Mouse (Mus musculus): Measurements from ENCODE around the gene Rpl18a. TPM values are rescaled to one million over a fixed set of nuclear protein-coding genes. Genes with fewer than 3 reads are reported as not detected.

The Rpl18a gene
- polyA plus RNA-seq, 1 experiment from 2014 or later: 2,572 TPM

DNA sequence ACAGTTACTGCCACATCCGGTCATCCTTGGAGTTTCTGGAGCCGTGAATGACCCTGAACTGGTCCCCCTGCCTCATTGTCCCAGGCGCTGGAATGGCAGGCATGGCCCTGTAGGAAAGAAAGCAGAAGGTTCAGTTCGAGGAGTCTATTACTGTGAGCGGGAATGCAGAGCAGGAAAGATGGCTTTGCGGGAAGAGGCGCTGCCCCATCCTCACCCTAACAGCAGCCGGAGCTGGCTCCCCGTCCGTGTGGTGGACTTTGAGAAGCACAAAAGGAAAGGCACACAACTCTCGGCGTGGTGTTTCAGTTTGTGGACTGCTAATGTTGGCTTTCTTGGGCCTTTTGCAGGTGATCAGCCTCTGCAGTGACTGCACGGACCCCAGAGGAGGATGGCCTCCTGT, 22.8 kb downstream of the Rpl18a start:
- no peak for ATAC-seq (ENCODE audit: low read depth)
- Histone ChIP-seq H3K27me3 (no peaks in the 10 kb centered on the region), H3K4me2 (no peak overlapping the region), H3K36me3 (no peaks in the 10 kb centered on the region), H3K4me1 (replicated peaks) (peaks cover 22% of the 10 kb centered on the region), H3K27ac (replicated peaks) (peak overlapping the region; percentile 90; the same call in 1 of the 2 replicates), H3K9me3 (no peaks in the 10 kb centered on the region), H3K9ac (0 out of 2 replicates have a peak overlapping the region, but pooled peaks have one; percentile 31), H3K4me3 (no peak overlapping the region)
- 92% methylated on average over 13 of the region's 13 CpGs for WGBS

DNA sequence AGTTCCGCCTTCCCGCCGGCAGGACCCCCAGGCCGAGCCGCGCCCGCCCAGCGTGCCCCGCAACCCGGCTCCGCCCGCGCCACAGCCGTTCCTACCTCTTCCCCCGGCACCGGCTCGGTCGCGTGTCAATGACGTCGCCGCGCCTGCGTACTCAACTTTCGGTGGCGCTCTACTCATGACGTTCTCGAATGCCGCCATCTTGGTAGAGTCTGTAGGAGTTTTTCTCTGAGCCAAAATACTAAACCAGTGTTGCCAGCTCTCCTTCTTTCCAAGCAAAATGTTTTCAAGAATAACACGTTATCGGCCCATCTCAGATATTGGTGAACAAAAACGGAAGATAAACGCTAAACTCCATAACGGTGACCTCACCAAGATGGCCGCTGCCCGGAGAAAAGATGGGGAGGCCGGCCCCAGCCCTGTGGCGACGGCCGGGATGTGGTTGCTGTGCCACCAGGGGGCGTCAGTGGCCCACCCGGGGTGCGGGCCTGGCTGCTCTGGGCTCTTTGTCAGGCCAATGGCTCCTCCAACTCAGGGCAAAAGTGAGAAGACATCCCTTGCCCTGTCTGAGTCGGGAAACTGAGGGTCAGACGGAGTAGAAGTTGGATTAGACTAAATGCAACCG, 23.7 kb downstream of the Rpl18a start, which contains the start of gene Ccdc124:
Ccdc124 (minus strand) TSS at position 572 of the 622 bp plus-strand sequence.
- peak within 1 kb of the TSS; percentile 90 for H3K27ac ChIP-seq (replicated peaks)
- peak; percentile 88 for ATAC-seq (ENCODE audit: low read depth)
- no peaks in the 10 kb centered on the region for H3K36me3 ChIP-seq
- H3K9ac ChIP-seq: peak within 1 kb of the TSS; percentile 82
- H3K9me3 ChIP-seq: no peaks in the 10 kb centered on the region
- H3K4me3 ChIP-seq: peak within 1 kb of the TSS; percentile 81
- under 1% methylated on average over 46 of the region's 46 CpGs for WGBS
- H3K4me1 ChIP-seq (replicated peaks): peaks cover 31% of the 10 kb centered on the region
- no peaks in the 10 kb centered on the region for H3K27me3 ChIP-seq
- peak within 1 kb of the TSS; percentile 95 for H3K4me2 ChIP-seq

DNA sequence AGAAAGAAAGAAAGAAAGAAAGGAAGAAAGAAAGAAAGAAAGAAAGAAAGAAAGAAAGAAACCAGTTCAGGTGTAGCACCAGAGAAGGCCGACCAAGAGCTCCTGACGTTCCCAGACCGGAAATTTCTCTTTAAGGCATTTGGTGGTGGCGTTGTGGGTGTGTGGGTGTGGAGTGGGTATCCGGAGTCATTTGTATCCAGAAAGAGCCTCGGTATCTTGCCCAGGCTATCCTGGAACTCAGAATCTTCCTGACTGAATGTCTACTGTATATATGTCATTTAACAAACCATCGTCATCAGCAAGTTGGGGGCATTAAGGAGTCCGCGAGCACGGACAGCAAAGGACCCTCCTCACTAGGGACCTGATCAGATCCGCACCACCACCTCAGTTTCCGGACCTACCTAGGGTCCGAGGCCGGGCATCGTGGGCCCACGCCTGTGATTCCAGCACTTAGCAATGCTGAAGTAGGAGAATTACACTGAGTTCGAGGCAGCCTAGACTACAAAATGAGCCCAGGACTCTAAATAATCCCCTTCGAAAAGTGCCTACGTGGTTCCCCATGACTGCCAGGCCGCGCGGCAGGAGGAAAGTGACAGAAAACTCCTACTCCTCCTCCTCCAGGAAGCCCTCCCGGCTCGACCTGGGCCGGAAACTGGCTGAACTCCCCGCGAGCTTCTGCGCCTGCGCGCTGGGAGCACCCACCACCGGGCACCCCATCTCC, 24.4 kb downstream of the Rpl18a start:
- 8% methylated on average over 31 of the region's 31 CpGs for WGBS

DNA sequence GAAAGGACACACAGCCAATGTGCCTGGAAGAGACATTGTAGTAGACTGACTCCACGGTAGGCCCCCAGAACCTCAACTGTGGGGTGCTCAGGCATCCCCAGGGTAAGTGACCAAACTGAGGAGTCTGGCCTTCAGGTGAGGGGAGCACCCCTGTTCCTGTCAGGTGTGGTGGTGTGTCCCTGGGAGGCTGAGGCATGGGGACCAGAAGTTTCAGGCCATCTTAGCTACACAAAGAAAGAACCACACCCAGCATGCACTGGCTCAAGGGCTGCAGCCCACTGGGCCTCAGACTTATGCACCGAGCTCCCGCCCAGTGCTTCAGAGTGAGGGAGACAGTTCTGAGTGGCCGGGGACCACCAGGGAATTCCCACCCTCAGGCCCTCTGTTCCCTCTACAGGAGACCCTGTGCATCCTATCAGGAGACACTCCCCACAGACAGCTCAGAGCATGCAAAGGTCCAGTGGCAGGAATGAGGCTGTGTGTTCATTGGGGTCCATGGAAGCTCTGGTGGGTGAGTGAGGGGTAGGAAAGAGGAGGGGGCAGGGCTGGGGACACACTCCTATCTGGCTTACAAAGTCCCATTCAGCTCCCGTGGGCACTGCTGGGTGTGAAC, 25.9 kb downstream of the Rpl18a start:
- Histone ChIP-seq H3K36me3 (peaks cover 8% of the 10 kb centered on the region), H3K4me1 (replicated peaks) (peaks cover 46% of the 10 kb centered on the region), H3K4me2 (no peak overlapping the region), H3K9ac (no peak overlapping the region), H3K27me3 (no peaks in the 10 kb centered on the region), H3K9me3 (no peaks in the 10 kb centered on the region), H3K4me3 (no peak overlapping the region), H3K27ac (replicated peaks) (no peak overlapping the region)
- no peak for ATAC-seq (ENCODE audit: low read depth)
- WGBS: 89% methylated on average over 5 of the region's 5 CpGs

More for the DNA sequence above, 24.4 kb downstream of the Rpl18a start:
- peak overlapping the region; percentile 81 for H3K4me3 ChIP-seq
- H3K9me3 ChIP-seq: no peaks in the 10 kb centered on the region
- no peaks in the 10 kb centered on the region for H3K27me3 ChIP-seq
- peaks cover 38% of the 10 kb centered on the region for H3K4me1 ChIP-seq (replicated peaks)
- peak overlapping the region; percentile 90 for H3K27ac ChIP-seq (replicated peaks)
- H3K36me3 ChIP-seq: peaks cover 5% of the 10 kb centered on the region
- H3K4me2 ChIP-seq: peak overlapping the region; percentile 95
- ATAC-seq (ENCODE audit: low read depth): no peak
- peak overlapping the region; percentile 82 for H3K9ac ChIP-seq

DNA sequence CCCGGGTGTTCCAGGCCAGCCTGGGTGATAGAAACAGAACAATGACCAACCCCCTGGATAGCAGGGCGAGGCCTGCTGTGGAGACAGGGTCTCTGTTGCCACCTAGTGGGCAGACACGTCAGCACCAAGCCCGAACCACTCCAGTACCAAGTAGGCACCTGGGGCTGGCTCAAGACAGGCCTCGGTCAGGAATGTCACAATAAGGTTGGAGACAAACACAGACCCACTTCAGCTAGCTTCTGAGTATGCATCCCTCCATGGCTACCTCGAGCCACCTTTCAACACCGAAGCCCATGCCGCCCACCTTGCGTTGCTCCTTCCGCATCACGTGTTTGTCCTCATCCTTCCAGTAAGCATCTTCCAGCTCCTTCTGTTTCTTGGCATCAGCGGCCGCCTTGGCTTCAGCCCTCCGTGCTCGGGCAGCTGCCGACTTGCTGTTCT, 27.6 kb downstream of the Rpl18a start:
- H3K4me1 ChIP-seq (replicated peaks): peaks cover 57% of the 10 kb centered on the region
- peak overlapping the region; percentile 43; the same call in 1 of the 2 replicates for H3K4me2 ChIP-seq
- 49% methylated on average over 16 of the region's 16 CpGs for WGBS
- H3K4me3 ChIP-seq: no peak overlapping the region
- H3K9ac ChIP-seq: peak overlapping the region; percentile 56
- H3K27ac ChIP-seq (replicated peaks): peak overlapping the region; percentile 85
- peaks cover 8% of the 10 kb centered on the region for H3K36me3 ChIP-seq
- no peaks in the 10 kb centered on the region for H3K9me3 ChIP-seq
- ATAC-seq (ENCODE audit: low read depth): no peak
- H3K27me3 ChIP-seq: no peaks in the 10 kb centered on the region

DNA sequence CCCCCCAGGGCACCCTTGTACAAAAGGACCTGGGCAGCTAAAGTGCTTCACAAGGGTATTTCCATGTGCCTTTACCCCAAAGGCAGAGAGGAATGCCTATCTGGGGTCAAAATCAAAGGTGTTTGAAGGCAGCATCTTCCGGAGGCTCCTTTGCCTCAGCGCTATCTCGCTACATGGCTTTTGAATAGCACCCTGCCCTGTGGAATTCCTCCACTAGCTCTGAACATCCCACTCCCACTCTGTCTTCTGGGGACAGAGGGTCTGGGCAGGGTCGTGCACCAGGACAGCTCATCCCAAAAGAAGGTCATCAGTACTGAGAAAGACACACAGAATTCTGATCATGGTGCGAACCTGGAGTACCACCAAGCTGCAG, 28.0 kb downstream of the Rpl18a start:
- Histone ChIP-seq H3K36me3 (peaks cover 8% of the 10 kb centered on the region), H3K9me3 (no peaks in the 10 kb centered on the region), H3K4me2 (peak overlapping the region; percentile 43), H3K27ac (replicated peaks) (peak overlapping the region; percentile 85), H3K9ac (peak overlapping the region; percentile 56), H3K27me3 (no peaks in the 10 kb centered on the region), H3K4me1 (replicated peaks) (peaks cover 61% of the 10 kb centered on the region), H3K4me3 (no peak overlapping the region)
- WGBS: 36% methylated on average over 5 of the region's 5 CpGs
- ATAC-seq (ENCODE audit: low read depth): no peak

DNA sequence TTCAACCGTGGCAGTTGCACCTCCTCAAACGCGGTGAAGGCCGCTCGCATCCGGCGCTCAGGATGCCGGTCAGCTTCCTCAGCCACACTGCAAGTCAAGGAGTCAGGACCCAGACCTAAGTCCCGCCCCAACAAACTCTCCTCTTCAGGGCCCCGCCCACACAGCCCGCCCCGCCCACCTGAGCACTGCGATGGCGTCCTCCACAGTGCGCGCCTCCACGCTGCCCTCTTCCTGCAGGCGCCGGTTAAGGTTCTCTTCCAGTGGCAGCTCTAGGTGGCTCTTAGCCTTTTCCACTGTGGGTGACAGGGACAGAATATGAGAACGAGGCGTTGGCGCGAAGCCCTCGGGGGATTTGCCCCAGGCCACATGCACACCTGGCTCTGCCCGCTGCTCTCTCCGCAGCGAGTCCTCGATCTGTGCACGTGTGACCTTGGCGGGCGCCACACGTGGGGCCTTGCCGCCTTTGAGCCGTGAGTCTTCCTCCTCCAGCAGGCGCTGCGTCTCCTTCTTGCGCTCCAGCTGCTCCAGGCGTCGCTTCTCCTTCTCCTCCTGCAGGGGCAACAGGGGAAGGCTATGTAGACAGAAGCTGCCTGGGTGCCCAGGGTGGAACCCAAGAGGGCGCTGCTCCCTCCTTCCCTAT, 28.5 kb downstream of the Rpl18a start:
- Histone ChIP-seq H3K36me3 (peaks cover 8% of the 10 kb centered on the region), H3K27ac (replicated peaks) (peak overlapping the region; percentile 85), H3K4me3 (peak overlapping the region; percentile 9; the same call in 1 of the 2 replicates), H3K9ac (peak overlapping the region; percentile 56), H3K4me2 (peak overlapping the region; percentile 43), H3K27me3 (no peaks in the 10 kb centered on the region), H3K9me3 (no peaks in the 10 kb centered on the region), H3K4me1 (replicated peaks) (peaks cover 66% of the 10 kb centered on the region)
- 15% methylated on average over 40 of the region's 40 CpGs for WGBS
- no peak for ATAC-seq (ENCODE audit: low read depth)

DNA sequence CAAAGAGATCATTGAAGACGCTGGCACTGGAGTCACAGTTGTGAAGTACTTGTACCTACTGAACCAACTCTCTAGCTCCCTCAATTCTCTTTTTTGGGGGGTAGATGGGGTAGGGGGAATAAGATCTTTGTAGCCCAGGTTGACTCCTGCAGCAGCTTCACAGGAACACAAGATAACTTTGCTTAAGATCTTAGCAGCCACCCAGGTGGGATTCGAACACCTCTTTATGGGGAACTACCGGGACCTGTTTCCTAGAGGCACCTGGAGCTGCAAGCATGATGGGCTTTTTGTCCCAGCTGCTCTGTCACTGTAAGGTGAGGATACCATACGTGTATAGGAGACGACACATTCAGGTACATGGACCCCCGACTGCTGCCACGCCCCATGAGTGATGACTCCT, 30.6 kb downstream of the Rpl18a start:
- no peak for ATAC-seq (ENCODE audit: low read depth)
- no peaks in the 10 kb centered on the region for H3K9me3 ChIP-seq
- H3K27ac ChIP-seq (replicated peaks): peak overlapping the region; percentile 93
- H3K9ac ChIP-seq: 0 out of 2 replicates have a peak overlapping the region, but pooled peaks have one; percentile 8
- H3K27me3 ChIP-seq: peaks cover 14% of the 10 kb centered on the region; the same call in 1 of the 2 replicates
- H3K4me1 ChIP-seq (replicated peaks): peaks cover 75% of the 10 kb centered on the region
- H3K4me2 ChIP-seq: peak overlapping the region; percentile 96
- peak overlapping the region; percentile 58 for H3K4me3 ChIP-seq
- H3K36me3 ChIP-seq: peaks cover 8% of the 10 kb centered on the region
- WGBS: 81% methylated on average over 7 of the region's 7 CpGs

DNA sequence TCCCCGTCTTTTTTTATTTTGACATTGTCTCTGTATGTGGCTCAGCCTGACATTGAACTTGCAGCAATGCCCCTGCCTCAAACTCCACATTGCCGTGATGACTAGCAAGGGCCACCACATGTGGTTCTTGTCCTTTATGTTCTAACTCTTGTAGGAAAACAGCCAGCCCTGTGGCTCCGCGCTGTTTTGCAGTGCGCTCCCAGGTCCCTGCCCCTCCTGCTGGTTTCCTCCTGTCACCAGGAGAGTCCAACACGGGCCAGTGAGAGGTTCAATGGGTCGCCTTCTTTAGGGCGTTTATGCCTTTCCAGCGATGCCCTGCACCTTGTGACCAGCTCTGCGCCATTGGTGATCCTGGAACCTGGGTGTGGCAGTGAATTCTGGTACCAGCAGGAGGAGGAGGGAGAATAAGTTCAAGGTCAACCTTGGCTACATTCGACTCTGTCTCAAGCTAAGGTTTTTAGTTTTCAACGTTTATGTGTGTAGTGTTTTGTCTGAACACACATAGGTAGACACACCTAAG, 31.2 kb downstream of the Rpl18a start:
- 7% methylated on average over 12 of the region's 12 CpGs for WGBS
- peaks cover 17% of the 10 kb centered on the region; the same call in 1 of the 2 replicates for H3K27me3 ChIP-seq
- H3K9ac ChIP-seq: peak overlapping the region; percentile 61
- H3K4me2 ChIP-seq: peak overlapping the region; percentile 96
- no peaks in the 10 kb centered on the region for H3K9me3 ChIP-seq
- peak overlapping the region; percentile 58 for H3K4me3 ChIP-seq
- H3K4me1 ChIP-seq (replicated peaks): peaks cover 74% of the 10 kb centered on the region
- H3K27ac ChIP-seq (replicated peaks): peak overlapping the region; percentile 93
- peak; percentile 15 for ATAC-seq (ENCODE audit: low read depth)
- peaks cover 8% of the 10 kb centered on the region for H3K36me3 ChIP-seq

DNA sequence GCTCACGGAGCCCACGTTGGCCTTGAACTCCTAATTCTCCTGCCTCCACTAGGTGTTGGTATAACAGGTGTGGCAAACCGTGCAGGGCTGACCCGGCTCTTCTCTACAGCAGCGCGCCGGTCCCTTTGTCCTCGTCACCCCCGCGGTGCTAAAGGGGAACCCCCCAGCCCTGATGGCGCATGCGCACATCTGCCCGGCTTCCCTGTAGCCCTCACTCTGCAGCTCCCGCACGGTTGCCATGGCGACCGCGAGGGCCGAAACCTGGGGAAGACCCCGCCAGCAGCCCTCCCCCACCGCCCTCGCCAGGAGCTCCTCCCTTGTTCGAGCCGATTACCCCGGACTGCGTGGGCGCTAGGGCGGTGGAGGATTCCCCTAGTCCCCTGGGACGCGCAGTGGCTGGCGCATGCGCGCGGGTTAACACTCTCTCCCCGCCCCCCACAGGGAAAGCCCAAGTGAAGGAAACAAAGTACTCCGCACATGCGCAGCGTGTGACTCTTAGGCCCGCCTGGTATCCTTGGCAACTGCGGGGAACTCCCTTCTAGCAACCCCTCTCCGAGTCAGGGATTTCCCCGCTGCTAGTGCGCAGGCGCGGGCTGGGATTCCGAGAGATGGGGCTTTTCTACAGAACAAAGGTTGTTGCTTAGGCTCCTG, 31.7 kb downstream of the Rpl18a start:
- peak overlapping the region; percentile 96 for H3K4me2 ChIP-seq
- H3K27me3 ChIP-seq: peaks cover 17% of the 10 kb centered on the region; the same call in 1 of the 2 replicates
- peak; percentile 81 for ATAC-seq (ENCODE audit: low read depth)
- H3K4me1 ChIP-seq (replicated peaks): peaks cover 74% of the 10 kb centered on the region
- no peaks in the 10 kb centered on the region for H3K9me3 ChIP-seq
- H3K4me3 ChIP-seq: peak overlapping the region; percentile 58
- H3K27ac ChIP-seq (replicated peaks): peak overlapping the region; percentile 97
- under 1% methylated on average over 46 of the region's 46 CpGs for WGBS
- H3K9ac ChIP-seq: peak overlapping the region; percentile 80
- H3K36me3 ChIP-seq: peaks cover 8% of the 10 kb centered on the region

DNA sequence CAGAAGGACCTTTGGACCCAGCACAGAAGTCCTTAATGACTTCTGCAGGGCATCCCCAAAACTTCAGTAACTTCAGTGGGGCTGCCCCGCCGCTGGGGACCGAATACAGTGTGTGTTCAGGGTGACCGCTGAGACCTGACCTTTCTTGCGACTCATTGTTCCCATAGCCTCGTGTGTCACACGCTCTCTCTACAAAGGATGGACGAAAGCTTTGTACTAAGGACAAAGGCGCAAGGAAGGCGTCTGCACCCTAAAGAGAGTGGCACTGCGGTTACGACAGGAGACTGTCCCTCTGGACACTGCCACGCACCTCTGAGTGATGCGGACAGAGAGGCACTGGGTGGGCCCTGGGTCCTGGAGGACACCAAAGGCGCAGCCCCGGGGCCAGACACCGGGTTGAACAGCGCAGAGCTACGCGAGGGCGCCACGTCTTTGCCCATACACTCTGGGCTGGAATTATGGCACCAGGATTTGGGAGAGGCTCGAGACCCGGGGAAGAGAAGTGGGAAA, 32.4 kb downstream of the Rpl18a start:
- H3K9me3 ChIP-seq: no peaks in the 10 kb centered on the region
- peak overlapping the region; percentile 80 for H3K9ac ChIP-seq
- peak overlapping the region; percentile 97 for H3K27ac ChIP-seq (replicated peaks)
- H3K4me2 ChIP-seq: peak overlapping the region; percentile 96
- peaks cover 17% of the 10 kb centered on the region; the same call in 1 of the 2 replicates for H3K27me3 ChIP-seq
- H3K4me1 ChIP-seq (replicated peaks): peaks cover 72% of the 10 kb centered on the region
- peaks cover 8% of the 10 kb centered on the region for H3K36me3 ChIP-seq
- under 1% methylated on average over 24 of the region's 24 CpGs for WGBS
- H3K4me3 ChIP-seq: peak overlapping the region; percentile 58
- ATAC-seq (ENCODE audit: low read depth): peak; percentile 21
